Mouse (Mus musculus) C3H10T1/2 (cell line): ENCODE results near the gene Crtap. TPM values are rescaled to one million over a fixed set of nuclear protein-coding genes. Genes with fewer than 3 reads are reported as not detected.

ENCODE experiments used
- polyA plus RNA-seq, 2 experiments: library from polyadenylated mRNA; unstranded; fragments of >200 nt; fragmentation: generic; extraction: Trizol; gene quantifications; one replicate each; pipeline ENCODE4 v1.2.1; 2012; ENCODE audit warnings: missing spikeins in 2 of 2

Gene Crtap
- polyA plus RNA-seq, result 100 to 1,000 TPM; 155 to 278 TPM

GRCm38 (mm10) chr9:114389905-114390748 lies at the start of gene Crtap:
Gene Crtap, minus strand, starts transcription at chr9:114390675.

GRCm38 (mm10) chr9:114400949-114401684 lies 10.6 kb upstream of the Crtap start, which contains the start of the genes Glb1 and Tmppe:
Gene Glb1, plus strand, starts transcription at chr9:114401076.
Gene Tmppe, plus strand, starts transcription at chr9:114401105.

DNA sequence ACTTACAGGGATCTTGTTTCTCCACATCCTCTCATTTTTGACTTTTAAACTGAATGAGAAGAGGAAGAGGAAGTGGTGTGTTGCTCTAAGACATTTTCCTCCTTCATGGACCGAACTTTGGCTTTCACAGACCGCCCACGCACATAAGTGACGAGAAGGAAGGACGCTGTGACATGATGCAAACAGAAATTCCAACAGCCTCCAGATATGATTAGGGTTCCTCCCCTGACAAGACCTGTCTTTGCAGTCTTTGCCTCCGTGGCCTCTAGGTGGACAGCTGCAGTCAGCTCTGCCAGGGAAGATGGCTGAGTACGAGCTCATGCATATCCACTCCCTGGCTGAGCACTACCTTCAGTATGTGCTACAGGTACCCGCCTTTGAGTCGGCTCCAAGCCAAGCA lies 60.6 kb downstream of the Crtap start, which contains the start of gene Bcl2a1c:
Gene Bcl2a1c, plus strand, starts transcription at position 281 of the 400 bp plus-strand sequence.

Other genes with a start within 250 kb of the Crtap start
- gene Bcl2a1c, start 60.5 kb downstream of the Crtap start, polyA plus RNA-seq, result not detected
- gene Glb1, start 10.4 kb upstream of the Crtap start, polyA plus RNA-seq, result 10 to 100 TPM; 15.7 to 50.5 TPM
- 1 to 10 TPM in 1 of 2 experiments, under 1 TPM in 1; 0.36 to 1.5 TPM for gene Tmppe, start 10.4 kb upstream of the Crtap start, polyA plus RNA-seq
- gene Ccr4, start 114.2 kb upstream of the Crtap start, polyA plus RNA-seq, result not detected
- gene C130032M10Rik, start 125.0 kb upstream of the Crtap start, polyA plus RNA-seq, result not detected
- gene Trim71, start 173.7 kb upstream of the Crtap start, polyA plus RNA-seq, result not detected
- gene Cnot10, start 249.5 kb upstream of the Crtap start, polyA plus RNA-seq, result 10 to 100 TPM in 1 of 2 experiments, 1 to 10 TPM in 1; 8.4 to 30.7 TPM